Mouse (Mus musculus) brain, embryonic 18.5 days (tissue): ENCODE results near the gene Zfp300.

Experiments used
- DNase-seq: peaks from one replicate; pipeline ENCODE4 v3.0.0-alpha.2; 2012; ENCODE audit warnings: low read depth, low spot score

The Zfp300 gene

DNA sequence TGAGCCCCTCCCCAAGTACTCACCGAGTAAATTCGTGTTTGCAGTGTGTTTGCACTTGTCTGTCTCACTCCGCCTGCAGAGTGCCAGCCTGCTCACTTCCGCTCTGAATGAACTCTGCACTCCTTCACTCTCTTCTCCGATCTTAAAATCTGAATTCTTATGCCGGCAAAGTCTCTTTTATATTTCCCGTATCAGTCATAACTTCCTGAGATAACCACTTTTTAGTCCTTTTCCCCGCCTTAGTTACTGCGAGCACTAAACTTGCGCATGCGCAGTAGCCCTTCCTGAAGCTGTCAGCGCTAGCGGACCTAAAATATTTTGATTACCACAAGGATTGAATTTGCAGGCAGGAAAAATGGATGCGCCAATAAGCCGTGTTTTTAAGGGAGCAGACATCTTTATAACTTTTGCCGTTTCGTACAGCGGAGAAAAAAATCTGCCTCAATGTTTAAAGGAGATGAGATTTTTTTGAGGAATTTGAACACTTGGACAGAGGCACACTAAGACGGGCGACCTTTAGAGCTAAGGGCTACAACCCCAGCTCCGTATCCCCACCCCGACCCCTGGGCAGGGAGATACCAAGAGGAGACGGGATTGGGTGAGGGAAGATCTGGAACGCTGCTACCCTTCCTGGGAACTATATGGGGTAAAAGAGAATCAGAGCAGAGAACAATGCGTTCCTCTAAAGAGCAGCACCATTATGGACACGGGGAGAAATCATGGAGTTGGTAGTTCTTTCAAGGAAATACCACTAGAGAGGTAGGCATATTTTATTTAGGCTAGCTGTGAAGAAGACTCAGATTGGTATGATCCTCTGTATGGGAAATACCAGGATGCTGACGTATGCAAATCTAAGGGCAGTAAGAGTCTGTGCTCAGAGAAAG, at the start of gene Zfp300:
Gene Zfp300 (minus strand): TSS at position 545 of the 884 bp plus-strand sequence.
- DNase-seq, result peak; percentile 65

DNA sequence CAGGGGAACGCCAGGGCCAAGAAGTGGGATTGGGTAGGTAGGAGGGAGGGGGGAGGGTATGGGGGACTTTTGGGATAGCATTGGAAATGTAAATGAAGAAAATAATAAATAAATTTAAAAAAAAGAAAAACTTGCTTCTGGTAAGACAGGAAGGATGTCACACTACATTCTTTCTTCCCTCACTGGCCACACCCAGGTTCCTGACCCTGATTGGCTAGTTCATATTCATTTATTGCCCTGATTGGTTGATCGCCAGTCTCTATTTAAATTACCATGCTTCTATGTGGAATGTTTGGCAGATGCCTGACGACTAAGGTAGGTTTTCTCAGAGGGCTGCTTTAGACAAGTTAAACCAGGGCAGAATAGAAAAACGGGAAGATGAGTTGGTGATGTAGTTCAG, 26.2 kb upstream of the Zfp300 start, which contains the start of gene Ssxa1:
Gene Ssxa1 (plus strand): TSS at position 301 of the 400 bp plus-strand sequence.
- no peak for DNase-seq

- no peak for DNase-seq
Observed at GRCm38 (mm10) chrX:21089867-21090239, 526 bp upstream of the Zfp300 start.

DNA sequence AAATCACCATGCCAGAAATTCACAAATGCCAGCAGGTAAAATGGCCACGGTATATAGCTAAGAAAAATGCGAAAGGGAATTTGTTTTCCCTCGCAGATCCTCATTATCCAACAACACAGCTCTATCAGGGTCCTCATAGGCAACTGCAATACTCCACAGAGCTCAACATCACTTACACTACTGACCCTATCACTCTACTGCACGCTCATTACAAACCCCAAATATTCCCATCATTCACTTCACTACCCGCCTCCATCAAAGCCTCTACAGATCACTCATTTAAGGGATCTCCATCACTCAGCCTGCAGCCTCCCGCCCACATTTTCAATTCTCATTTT, 713 bp downstream of the Zfp300 start:
- no peak for DNase-seq

- no peak for DNase-seq
Observed at GRCm38 (mm10) chrX:21068106-21068505, 21.2 kb downstream of the Zfp300 start, which contains the start of gene Spaca5. Gene Spaca5, plus strand, starts transcription at chrX:21068406.

- no peak for DNase-seq
Observed at GRCm38 (mm10) chrX:21062544-21062890, 26.8 kb downstream of the Zfp300 start.

- peak; percentile 76 for DNase-seq
Observed at GRCm38 (mm10) chrX:21061866-21062543, 27.3 kb downstream of the Zfp300 start, which contains the start of gene Zfp182. Gene Zfp182, minus strand, starts transcription at chrX:21062316.

GRCm38 (mm10) chrX:21061460-21061859, 27.9 kb downstream of the Zfp300 start:
- DNase-seq, result no peak
